Mouse (Mus musculus) liver, embryonic 13.5 days (tissue): ENCODE results near the gene Polr3b. TPM values are rescaled to one million over a fixed set of nuclear protein-coding genes. Genes with fewer than 3 reads are reported as not detected.

Source experiments
- ATAC-seq: fragments of 200-750 bp; cut with Nextera tagmentation; 2 replicates; pipeline ENCODE4 v1.8.0; 2017; ENCODE audit warnings: low read depth, mild to moderate bottlenecking, moderate number of reproducible peaks, moderate library complexity
- DNase-seq: peaks from one replicate; pipeline ENCODE4 v3.0.0; 2022
- H3K27ac ChIP-seq: fragments of 300-500 bp; sonication (generic); 2 replicates; pipeline ENCODE4 v1.5.1; 2015; ENCODE audit warnings: moderate library complexity, mild to moderate bottlenecking, inconsistent platforms
- H3K27me3 ChIP-seq: fragments of 300-500 bp; sonication (generic); 2 replicates; pipeline ENCODE4 v1.6.1; 2015; ENCODE audit warnings: mild to moderate bottlenecking, inconsistent platforms
- H3K36me3 ChIP-seq: fragments of 300-500 bp; sonication (generic); 2 replicates; pipeline ENCODE4 v1.6.1; 2015; ENCODE audit warnings: mild to moderate bottlenecking, inconsistent platforms
- H3K4me1 ChIP-seq: fragments of 300-500 bp; sonication (generic); replicated peaks from 2 replicates; pipeline ENCODE4 v1.6.1; 2015; ENCODE audit warnings: inconsistent platforms
- H3K4me2 ChIP-seq: fragments of 300-500 bp; sonication (generic); 2 replicates; pipeline ENCODE4 v1.6.1; 2015; ENCODE audit warnings: inconsistent platforms, mild to moderate bottlenecking, moderate library complexity
- H3K4me3 ChIP-seq: fragments of 300-500 bp; sonication (generic); replicated peaks from 2 replicates; pipeline ENCODE4 v1.5.1; 2015; ENCODE audit warnings: mild to moderate bottlenecking, inconsistent platforms
- H3K9ac ChIP-seq: fragments of 300-500 bp; sonication (generic); 2 replicates; pipeline ENCODE4 v1.6.1; 2015; ENCODE audit warnings: mild to moderate bottlenecking, inconsistent platforms
- H3K9me3 ChIP-seq: fragments of 300-500 bp; sonication (generic); replicated peaks from 2 replicates; pipeline ENCODE4 v1.6.1; 2016; ENCODE audit warnings: inconsistent platforms
- WGBS: fragments of 180-500 bp; shearing (Covaris S2); methylation state at CpG from one replicate; pipeline ENCODE4 v1.1.7; 2015; ENCODE audit not compliant: insufficient replicate concordance; 5-methylcytosine and 5-hydroxymethylcytosine counted together
- polyA plus RNA-seq: library from polyadenylated mRNA; unstranded; fragments of >200 nt; fragmentation: Nextera tagmentation; extraction: Ambion mirVana; gene quantifications from 2 replicates; pipeline ENCODE4 v1.2.1, GENCODE M21; 2015

Polr3b gene
- polyA plus RNA-seq, 1 experiment from 2014 or later, result 5.7 TPM

GRCm38 (mm10) chr10:84675653-84676052 lies 53.6 kb downstream of the Polr3b start:
- no peak for DNase-seq
- Histone ChIP-seq H3K4me3 (no peak overlapping the region), H3K4me1 (no peaks in the 10 kb centered on the region), H3K36me3 (peaks cover 64% of the 10 kb centered on the region), H3K9me3 (no peaks in the 10 kb centered on the region), H3K27me3 (no peaks in the 10 kb centered on the region), H3K4me2 (no peak overlapping the region), H3K27ac (no peak overlapping the region), H3K9ac (no peak overlapping the region)
- peak; percentile 59; the same call in 1 of the 2 replicates for ATAC-seq

GRCm38 (mm10) chr10:84676511-84676910 lies 54.4 kb downstream of the Polr3b start:
- Histone ChIP-seq H3K27ac (no peak overlapping the region), H3K36me3 (peaks cover 66% of the 10 kb centered on the region), H3K9me3 (no peaks in the 10 kb centered on the region), H3K4me1 (no peaks in the 10 kb centered on the region), H3K4me3 (no peak overlapping the region), H3K9ac (no peak overlapping the region), H3K27me3 (no peaks in the 10 kb centered on the region), H3K4me2 (no peak overlapping the region)
- no peak for DNase-seq
- WGBS, result 83% methylated on average over 8 of the region's 8 CpGs
- no peak for ATAC-seq

- H3K27me3 ChIP-seq, result no peaks in the 10 kb centered on the region
- 88% methylated on average over 3 of the region's 3 CpGs for WGBS
- ATAC-seq, result no peak
- H3K9me3 ChIP-seq, result no peaks in the 10 kb centered on the region
- H3K4me2 ChIP-seq, result no peak overlapping the region
- no peak overlapping the region for H3K9ac ChIP-seq
- H3K4me1 ChIP-seq, result no peaks in the 10 kb centered on the region
- H3K36me3 ChIP-seq, result peaks cover 65% of the 10 kb centered on the region
- H3K27ac ChIP-seq, result no peak overlapping the region
- no peak overlapping the region for H3K4me3 ChIP-seq
- DNase-seq, result no peak
Observed at GRCm38 (mm10) chr10:84677871-84678270, 55.8 kb downstream of the Polr3b start.

- ATAC-seq (no peak), DNase-seq (no peak)
- Histone ChIP-seq H3K27me3 (no peaks in the 10 kb centered on the region), H3K4me3 (no peak overlapping the region), H3K4me2 (no peak overlapping the region), H3K27ac (no peak overlapping the region), H3K36me3 (peaks cover 59% of the 10 kb centered on the region), H3K9ac (no peak overlapping the region), H3K9me3 (no peaks in the 10 kb centered on the region), H3K4me1 (no peaks in the 10 kb centered on the region)
- 75% methylated on average over 4 of the region's 4 CpGs for WGBS
Observed at GRCm38 (mm10) chr10:84678441-84678840, 56.3 kb downstream of the Polr3b start.

- no peaks in the 10 kb centered on the region for H3K9me3 ChIP-seq
- H3K4me2 ChIP-seq, result no peak overlapping the region
- DNase-seq (no peak), ATAC-seq (no peak)
- H3K27me3 ChIP-seq, result no peaks in the 10 kb centered on the region
- peaks cover 25% of the 10 kb centered on the region for H3K36me3 ChIP-seq
- 69% methylated on average over 8 of the region's 8 CpGs for WGBS
- no peak overlapping the region for H3K27ac ChIP-seq
- H3K4me1 ChIP-seq, result no peaks in the 10 kb centered on the region
- no peak overlapping the region for H3K9ac ChIP-seq
- H3K4me3 ChIP-seq, result no peak overlapping the region
Observed at GRCm38 (mm10) chr10:84685444-84686121, 63.5 kb downstream of the Polr3b start.

- Histone ChIP-seq H3K4me3 (no peak overlapping the region), H3K9me3 (no peaks in the 10 kb centered on the region), H3K27me3 (no peaks in the 10 kb centered on the region), H3K36me3 (peaks cover 23% of the 10 kb centered on the region), H3K4me1 (no peaks in the 10 kb centered on the region), H3K27ac (no peak overlapping the region), H3K4me2 (no peak overlapping the region), H3K9ac (no peak overlapping the region)
- no peak for DNase-seq
- WGBS, result 69% methylated on average over 9 of the region's 9 CpGs
- no peak for ATAC-seq
Observed at GRCm38 (mm10) chr10:84686122-84686497, 64.0 kb downstream of the Polr3b start.

- no peaks in the 10 kb centered on the region for H3K4me1 ChIP-seq
- WGBS, result 77% methylated on average over 4 of the region's 4 CpGs
- no peak overlapping the region for H3K27ac ChIP-seq
- no peaks in the 10 kb centered on the region for H3K9me3 ChIP-seq
- ATAC-seq (no peak), DNase-seq (no peak)
- H3K9ac ChIP-seq, result no peak overlapping the region
- no peak overlapping the region for H3K4me3 ChIP-seq
- H3K4me2 ChIP-seq, result no peak overlapping the region
- H3K27me3 ChIP-seq, result no peaks in the 10 kb centered on the region
- H3K36me3 ChIP-seq, result peaks cover 17% of the 10 kb centered on the region
Observed at GRCm38 (mm10) chr10:84686705-84687104, 64.6 kb downstream of the Polr3b start.

GRCm38 (mm10) chr10:84687736-84688135 lies 65.6 kb downstream of the Polr3b start:
- DNase-seq, result no peak
- Histone ChIP-seq H3K27me3 (no peaks in the 10 kb centered on the region), H3K4me3 (no peak overlapping the region), H3K9me3 (no peaks in the 10 kb centered on the region), H3K4me2 (no peak overlapping the region), H3K9ac (no peak overlapping the region), H3K27ac (no peak overlapping the region), H3K36me3 (peaks cover 17% of the 10 kb centered on the region), H3K4me1 (no peaks in the 10 kb centered on the region)
- ATAC-seq, result no peak
- WGBS, result 80% methylated on average over 4 of the region's 4 CpGs

- no peaks in the 10 kb centered on the region for H3K4me1 ChIP-seq
Observed at GRCm38 (mm10) chr10:84689846-84690245, 67.8 kb downstream of the Polr3b start.

GRCm38 (mm10) chr10:84690818-84691217 lies 68.7 kb downstream of the Polr3b start:
- Histone ChIP-seq H3K4me3 (no peak overlapping the region), H3K4me2 (no peak overlapping the region), H3K9me3 (no peaks in the 10 kb centered on the region), H3K27ac (no peak overlapping the region), H3K9ac (no peak overlapping the region), H3K36me3 (peaks cover 7% of the 10 kb centered on the region), H3K27me3 (no peaks in the 10 kb centered on the region), H3K4me1 (no peaks in the 10 kb centered on the region)
- ATAC-seq (no peak), DNase-seq (no peak)
- 82% methylated on average over 4 of the region's 4 CpGs for WGBS

More at GRCm38 (mm10) chr10:84689846-84690245, 67.8 kb downstream of the Polr3b start:
- Histone ChIP-seq H3K4me3 (no peak overlapping the region), H3K9ac (no peak overlapping the region), H3K27me3 (no peaks in the 10 kb centered on the region), H3K4me2 (no peak overlapping the region), H3K27ac (no peak overlapping the region), H3K36me3 (peaks cover 13% of the 10 kb centered on the region), H3K9me3 (no peaks in the 10 kb centered on the region)
- no peak for ATAC-seq
- no peak for DNase-seq
- 69% methylated on average over 3 of the region's 3 CpGs for WGBS

- DNase-seq (no peak), ATAC-seq (no peak)
- no peaks in the 10 kb centered on the region for H3K27me3 ChIP-seq
- no peak overlapping the region for H3K27ac ChIP-seq
- no peak overlapping the region for H3K9ac ChIP-seq
- H3K36me3 ChIP-seq, result peaks cover 8% of the 10 kb centered on the region
- WGBS, result 58% methylated on average over 3 of the region's 3 CpGs
- H3K4me3 ChIP-seq, result no peak overlapping the region
- H3K4me2 ChIP-seq, result no peak overlapping the region
- no peaks in the 10 kb centered on the region for H3K9me3 ChIP-seq
- no peaks in the 10 kb centered on the region for H3K4me1 ChIP-seq
Observed at GRCm38 (mm10) chr10:84691692-84692091, 69.6 kb downstream of the Polr3b start.

- ATAC-seq (no peak), DNase-seq (no peak)
- no peaks in the 10 kb centered on the region for H3K27me3 ChIP-seq
- 72% methylated on average over 8 of the region's 8 CpGs for WGBS
- H3K9ac ChIP-seq, result no peak overlapping the region
- no peaks in the 10 kb centered on the region for H3K9me3 ChIP-seq
- H3K36me3 ChIP-seq, result peaks cover 27% of the 10 kb centered on the region
- no peak overlapping the region for H3K4me3 ChIP-seq
- H3K27ac ChIP-seq, result no peak overlapping the region
- peaks cover 9% of the 10 kb centered on the region for H3K4me1 ChIP-seq
- H3K4me2 ChIP-seq, result no peak overlapping the region
Observed at GRCm38 (mm10) chr10:84693841-84694638, 71.9 kb downstream of the Polr3b start.
